Mouse (Mus musculus) thymus, adult 2 months (tissue): ENCODE data around the gene Rere. TPM values are rescaled to one million over a fixed set of nuclear protein-coding genes. Genes with fewer than 3 reads are reported as not detected.
A peak's percentile ranks its signal among the peaks of the same experiment; 100 is the strongest.

Experiments
- DNase-seq: peaks from one replicate; pipeline ENCODE4 v3.0.0; 2021
- H3K27ac ChIP-seq: fragments of 200-500 bp; 2 replicates; pipeline ENCODE4 v1.5.1; 2012; ENCODE audit warnings: low read length, control low read depth; ENCODE audit not compliant: control insufficient read depth, insufficient read depth
- H3K27me3 ChIP-seq: fragments of 200-500 bp; 2 replicates; pipeline ENCODE4 v1.6.1; 2012; ENCODE audit warnings: mild to moderate bottlenecking, low read length, moderate library complexity, mixed read lengths; ENCODE audit not compliant: control insufficient read depth, insufficient read depth
- H3K36me3 ChIP-seq: fragments of 200-500 bp; 2 replicates; pipeline ENCODE4 v1.6.1; 2012; ENCODE audit warnings: mild to moderate bottlenecking, low read length, moderate library complexity; ENCODE audit not compliant: control insufficient read depth, insufficient read depth
- H3K4me1 ChIP-seq: fragments of 200-500 bp; replicated peaks from 2 replicates; pipeline ENCODE4 v1.6.1; 2012; ENCODE audit warnings: low read length; ENCODE audit not compliant: control insufficient read depth, insufficient read depth
- H3K4me3 ChIP-seq: fragments of 200-500 bp; 2 replicates; pipeline ENCODE4 v1.5.1; 2012; ENCODE audit warnings: mild to moderate bottlenecking, low read length, control low read depth, moderate library complexity; ENCODE audit not compliant: control insufficient read depth, insufficient read depth
- CTCF ChIP-seq: fragments of 200-500 bp; IDR thresholded peaks from 2 replicates; pipeline ENCODE4 v1.5.1; 2012; ENCODE audit warnings: mild to moderate bottlenecking, control low read depth, low read length, moderate library complexity, borderline replicate concordance; ENCODE audit not compliant: control insufficient read depth, poor library complexity, insufficient read depth; ENCODE audit errors: extremely low read depth
- POLR2A ChIP-seq: fragments of 200-500 bp; IDR thresholded peaks from 2 replicates; pipeline ENCODE4 v1.6.1; 2012; ENCODE audit warnings: mild to moderate bottlenecking, low read length, control low read depth, moderate library complexity; ENCODE audit not compliant: control insufficient read depth, poor library complexity, insufficient read depth; ENCODE audit errors: extremely low read depth
- WGBS: fragments of 180-500 bp; shearing (Covaris S2); methylation state at CpG from one replicate; pipeline ENCODE4 v1.1.7; 2018; 5-methylcytosine and 5-hydroxymethylcytosine counted together
- polyA plus RNA-seq: library from polyadenylated mRNA; depleted of rRNA; stranded (reverse); fragments of >200 nt; gene quantifications from 2 replicates; pipeline ENCODE4 v1.2.3, GENCODE M21; 2012; rRNA removed

The Rere gene
- 52.5 and 62.1 TPM in 2 replicates for polyA plus RNA-seq

DNA sequence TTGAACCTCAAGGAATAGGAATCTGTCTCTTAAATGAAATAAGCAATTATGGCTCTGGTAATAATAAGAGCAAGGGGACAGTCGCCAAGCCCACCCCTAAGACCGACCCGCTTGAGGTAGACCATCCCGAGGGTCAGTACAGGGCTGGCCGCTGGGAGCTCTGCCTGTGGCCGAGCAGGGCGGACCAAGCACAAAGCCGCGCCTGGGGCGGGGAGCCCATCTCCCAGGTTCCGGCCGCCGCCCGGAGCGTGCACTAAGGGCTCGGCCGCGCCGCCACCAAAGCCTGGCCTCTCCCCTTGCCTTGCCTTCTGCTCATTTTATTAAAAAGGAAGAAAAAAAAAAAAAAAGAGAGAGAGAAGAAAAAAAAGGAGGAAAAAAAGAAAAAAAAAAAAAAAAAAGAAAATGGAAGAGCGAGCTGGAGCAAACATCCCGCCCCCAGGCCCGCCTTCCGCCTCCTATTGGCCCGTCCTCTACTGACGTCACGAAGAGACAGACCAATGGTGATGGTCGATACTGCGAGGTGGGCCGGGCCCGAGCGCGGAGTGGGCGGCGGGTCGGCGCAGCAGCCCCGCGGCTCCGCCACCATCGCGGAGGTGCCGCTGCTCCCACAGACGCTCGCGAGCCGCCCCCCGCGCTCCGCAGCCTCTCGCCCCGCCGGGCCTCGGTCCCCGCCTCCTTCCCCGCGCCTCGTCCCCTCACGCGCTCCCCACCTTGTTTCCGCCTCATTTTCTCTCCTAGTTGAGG is at the start of gene Rere:
Gene Rere, plus strand, starts transcription at position 629 of the 744 bp plus-strand sequence.
- under 1% methylated on average over 57 of the region's 60 CpGs for WGBS
- TF ChIP-seq CTCF (0 out of 2 replicates have a peak, but pooled peaks have one; percentile 13), POLR2A (peak; percentile 74)
- Histone ChIP-seq H3K27me3 (no peaks in the 10 kb centered on the region), H3K27ac (no peak within 1 kb of the TSS), H3K36me3 (no peaks in the 10 kb centered on the region), H3K4me1 (peaks cover 4% of the 10 kb centered on the region; the same call in 1 of the 2 replicates), H3K4me3 (peak within 1 kb of the TSS; percentile 69)
- DNase-seq = peak; percentile 99

DNA sequence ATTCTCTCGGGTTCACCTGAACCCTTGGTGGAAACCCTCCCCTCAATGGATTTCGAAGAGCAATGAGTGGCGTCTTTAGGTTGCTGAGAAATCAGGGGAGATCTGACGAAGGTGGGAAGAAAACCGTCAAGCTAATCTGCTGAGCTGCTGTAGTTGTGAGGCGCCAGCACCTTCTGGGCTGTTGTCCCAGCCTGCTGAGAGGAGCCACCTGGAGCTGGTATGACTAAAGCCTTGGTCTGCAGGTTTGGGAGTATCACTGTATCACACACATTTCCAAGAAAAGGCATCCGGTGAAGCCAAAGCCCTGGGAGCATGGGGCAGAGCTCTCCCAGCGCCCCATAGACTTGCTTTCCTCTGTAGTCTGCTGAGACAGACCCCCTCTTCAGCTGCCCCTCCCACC is 49.6 kb upstream of the Rere start:
- no peak overlapping the region for H3K27ac ChIP-seq
- no peak for DNase-seq
- TF ChIP-seq CTCF (no peak), POLR2A (no peak)
- H3K4me1 ChIP-seq = peaks cover 21% of the 10 kb centered on the region
- WGBS = 92% methylated on average over 8 of the region's 8 CpGs
- H3K36me3 ChIP-seq = no peaks in the 10 kb centered on the region
- no peak overlapping the region for H3K4me3 ChIP-seq
- no peaks in the 10 kb centered on the region for H3K27me3 ChIP-seq

DNA sequence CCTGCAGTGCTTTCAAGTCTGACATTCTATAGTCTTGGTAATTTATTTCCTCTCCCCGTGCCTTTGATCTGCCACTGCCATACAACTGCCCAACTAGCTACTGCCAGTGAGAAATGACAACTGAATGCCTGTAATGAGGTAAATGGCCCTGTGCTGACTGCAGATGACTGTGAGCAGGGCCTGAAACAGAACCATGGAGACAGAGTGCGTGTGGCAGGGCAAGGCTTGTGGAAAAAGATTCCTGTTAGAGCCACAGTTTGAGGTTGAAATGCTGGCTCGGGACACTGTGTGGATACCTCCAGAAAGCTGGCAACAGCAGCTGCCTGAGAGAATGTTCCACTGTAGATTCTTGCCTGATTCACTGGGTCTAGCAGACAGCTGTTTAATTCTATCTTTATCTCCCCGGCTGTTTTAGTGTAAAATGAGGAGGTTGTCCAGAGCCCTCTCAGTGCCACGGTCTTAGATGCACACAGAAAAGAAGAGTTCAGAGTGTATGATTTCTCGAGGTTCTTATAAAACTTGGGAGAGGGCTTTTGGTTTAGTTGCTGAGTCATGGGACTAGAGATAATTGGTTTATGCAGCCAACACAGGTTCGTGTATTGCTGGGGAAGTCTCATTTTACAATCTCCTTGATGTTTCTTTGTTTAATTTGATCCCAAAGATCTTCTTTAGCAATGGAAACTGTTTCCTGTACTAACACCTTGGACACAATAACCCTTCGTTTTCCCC is 46.7 kb upstream of the Rere start:
- 72% methylated on average over 8 of the region's 8 CpGs for WGBS
- H3K27ac ChIP-seq = no peak overlapping the region
- H3K36me3 ChIP-seq = no peaks in the 10 kb centered on the region
- H3K27me3 ChIP-seq = no peaks in the 10 kb centered on the region
- TF ChIP-seq CTCF (no peak), POLR2A (no peak)
- H3K4me1 ChIP-seq = peaks cover 29% of the 10 kb centered on the region
- DNase-seq = no peak
- no peak overlapping the region for H3K4me3 ChIP-seq

DNA sequence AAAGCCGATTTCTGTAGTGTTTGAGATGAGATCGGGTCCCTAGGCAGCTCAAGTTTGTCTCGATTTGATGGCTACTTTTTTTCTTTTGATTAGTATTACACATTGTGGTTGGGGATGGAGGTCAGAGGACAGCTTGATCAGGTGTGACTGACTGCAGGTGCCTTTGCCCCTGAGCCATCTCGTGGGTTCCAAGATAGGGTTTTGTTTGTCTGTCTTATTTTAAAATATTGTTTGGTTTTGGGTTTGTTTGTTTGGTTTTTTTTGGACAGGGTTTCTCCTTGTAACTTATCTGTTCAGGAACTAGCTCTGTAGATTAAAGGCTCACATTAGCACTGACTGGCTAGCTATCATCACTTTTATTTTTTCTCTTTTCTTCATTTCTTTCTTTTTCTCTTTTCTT is 45.9 kb upstream of the Rere start:
- Histone ChIP-seq H3K36me3 (peaks cover 2% of the 10 kb centered on the region; the same call in 1 of the 2 replicates), H3K27ac (no peak overlapping the region), H3K27me3 (no peaks in the 10 kb centered on the region), H3K4me1 (peaks cover 25% of the 10 kb centered on the region), H3K4me3 (no peak overlapping the region)
- TF ChIP-seq CTCF (no peak), POLR2A (no peak)
- no peak for DNase-seq
- WGBS = 91% methylated on average over 4 of the region's 4 CpGs

DNA sequence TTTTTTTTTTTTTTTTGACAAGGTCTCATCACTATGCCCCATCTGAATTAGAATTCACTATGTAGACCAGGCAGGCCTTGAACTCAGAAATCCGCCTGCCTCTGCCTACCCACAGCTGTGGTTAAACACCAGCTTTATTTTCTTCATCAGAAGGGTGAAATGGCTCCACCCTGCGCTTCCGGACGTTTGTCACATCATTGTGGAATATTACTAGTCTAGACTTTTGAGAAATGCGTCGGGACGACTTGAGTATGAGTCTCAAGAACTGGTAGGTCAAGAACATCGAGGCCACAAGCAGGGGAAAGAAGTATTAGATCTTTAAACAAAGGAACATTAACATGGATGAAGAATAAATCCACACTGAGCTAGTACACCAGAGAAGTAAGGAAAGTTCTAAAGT is 45.4 kb upstream of the Rere start:
- no peak for DNase-seq
- TF ChIP-seq CTCF (no peak), POLR2A (no peak)
- no peak overlapping the region for H3K4me3 ChIP-seq
- H3K27ac ChIP-seq = no peak overlapping the region
- H3K4me1 ChIP-seq = peaks cover 21% of the 10 kb centered on the region
- no peaks in the 10 kb centered on the region for H3K27me3 ChIP-seq
- H3K36me3 ChIP-seq = peaks cover 6% of the 10 kb centered on the region
- 81% methylated on average over 8 of the region's 8 CpGs for WGBS

DNA sequence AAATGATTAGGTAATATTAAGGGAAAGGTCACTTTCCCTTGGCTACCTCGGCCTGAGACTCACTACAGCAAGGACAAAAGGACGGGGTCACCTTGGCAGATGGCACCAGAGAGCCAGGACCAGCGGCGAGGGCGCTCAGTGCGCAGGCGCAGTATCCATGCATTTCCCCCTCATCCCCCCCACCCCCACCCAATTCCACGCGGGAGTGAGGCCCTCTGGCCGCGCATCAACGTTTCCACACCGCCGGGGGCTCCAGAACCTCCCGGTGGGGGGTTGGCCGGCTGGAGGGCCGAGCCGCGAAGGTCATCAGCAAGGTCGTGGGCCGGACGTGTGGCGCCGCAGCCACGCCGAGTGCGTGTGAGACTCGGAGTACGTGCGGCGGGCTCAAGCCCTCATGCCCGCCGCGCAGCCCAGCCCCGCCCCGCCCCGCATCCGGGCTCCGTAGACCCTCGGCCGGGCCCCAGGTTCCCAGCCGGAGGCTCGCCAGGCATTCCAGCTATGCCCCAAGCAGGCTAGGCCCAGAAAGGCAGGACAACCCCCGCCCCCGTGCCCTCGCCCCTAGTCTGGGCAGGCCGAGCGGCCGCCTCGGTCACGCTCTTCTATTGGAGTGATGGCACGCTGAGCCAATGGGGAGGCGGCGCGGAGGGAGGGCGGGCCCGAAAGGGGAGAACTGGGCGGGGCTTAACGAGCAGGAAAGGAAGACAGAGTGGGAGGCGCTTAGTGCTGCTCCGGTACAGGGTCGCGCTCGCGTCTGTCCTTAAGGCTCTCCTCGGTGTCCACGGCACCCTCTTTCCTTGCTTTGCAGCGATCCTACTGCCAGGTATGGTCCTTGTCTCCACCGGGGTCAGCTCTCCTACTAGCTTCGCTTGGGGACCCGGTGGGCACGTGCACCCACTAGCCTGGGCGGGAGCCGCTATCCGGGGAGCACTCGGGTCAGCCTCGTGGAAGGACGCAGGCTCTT is 44.6 kb upstream of the Rere start, which contains the start of gene Eno1:
Gene Eno1, plus strand, starts transcription at position 201 of the 961 bp plus-strand sequence.
- Histone ChIP-seq H3K36me3 (peaks cover 14% of the 10 kb centered on the region), H3K27ac (peak within 1 kb of the TSS; percentile 83), H3K27me3 (no peaks in the 10 kb centered on the region), H3K4me3 (peak within 1 kb of the TSS; percentile 71), H3K4me1 (peaks cover 26% of the 10 kb centered on the region)
- 1% methylated on average over 78 of the region's 78 CpGs for WGBS
- peak; percentile 96 for DNase-seq
- TF ChIP-seq CTCF = peak; percentile 35; the same call in 1 of the 2 replicates
- TF ChIP-seq POLR2A = peak; percentile 80
